Mouse (Mus musculus) mouse embryonic stem cell (cell line): ENCODE results near the gene Fgfr2.

Experiments used
- in situ Hi-C, 2 experiments: fragments of 300-500 bp; cut with MboI; formaldehyde crosslinking; loops; 1 replicate in 1 of 2; 3 replicates in 1 of 2; pipeline ENCODE4 v1.14.3; 2019 to 2020; ENCODE audit warnings: low sequenced_read_pairs in 2 of 2, low pct_unique_long_range_greater_than_20kb in 1 of 2, mixed read lengths in 1 of 2; ENCODE audit not compliant: unreplicated experiment in 1 of 2

Gene Fgfr2

GRCm38 (mm10) chr7:130578607-130579006 is 2544.5 kb downstream of the Fgfr2 start:
- in situ Hi-C loops, result no loop called here

- in situ Hi-C loops, result no loop called here
Measured at GRCm38 (mm10) chr7:130578066-130578465, 2545.1 kb downstream of the Fgfr2 start.

GRCm38 (mm10) chr7:130577388-130578003 is 2545.7 kb downstream of the Fgfr2 start, which contains the start of gene Tacc2:
Gene Tacc2 (plus strand): TSS chr7:130577438.
- in situ Hi-C loops, result no loop called here

- in situ Hi-C loops, result no loop called here
Measured at GRCm38 (mm10) chr7:130576981-130577380, 2546.2 kb downstream of the Fgfr2 start.

GRCm38 (mm10) chr7:130574211-130574991 is 2548.7 kb downstream of the Fgfr2 start:
- in situ Hi-C loops, result no loop called here

GRCm38 (mm10) chr7:130573746-130574145 is 2549.4 kb downstream of the Fgfr2 start:
- in situ Hi-C loops, result no loop called here

- in situ Hi-C loops, result no loop called here
Measured at GRCm38 (mm10) chr7:130572821-130573220, 2550.3 kb downstream of the Fgfr2 start, which contains the start of gene Nsmce4a. Gene Nsmce4a (minus strand): TSS chr7:130573118.

- in situ Hi-C loops, result no loop called here
Measured at GRCm38 (mm10) chr7:130570472-130570871, 2552.7 kb downstream of the Fgfr2 start.

- in situ Hi-C loops, result no loop called here
Measured at GRCm38 (mm10) chr7:130568783-130569436, 2554.2 kb downstream of the Fgfr2 start.

GRCm38 (mm10) chr7:130564596-130564995 is 2558.6 kb downstream of the Fgfr2 start:
- in situ Hi-C loops, result no loop called here

GRCm38 (mm10) chr7:130563880-130564279 is 2559.3 kb downstream of the Fgfr2 start:
- in situ Hi-C loops, result no loop called here

- in situ Hi-C loops, result no loop called here
Measured at GRCm38 (mm10) chr7:130563276-130563675, 2559.9 kb downstream of the Fgfr2 start.

- in situ Hi-C loops, result no loop called here
Measured at GRCm38 (mm10) chr7:130560933-130561332, 2562.2 kb downstream of the Fgfr2 start.

- in situ Hi-C loops, result no loop called here
Measured at GRCm38 (mm10) chr7:130558592-130558991, 2564.6 kb downstream of the Fgfr2 start.

GRCm38 (mm10) chr7:130555597-130555996 is 2567.6 kb downstream of the Fgfr2 start:
- in situ Hi-C loops, result no loop called here

GRCm38 (mm10) chr7:130553321-130553720 is 2569.8 kb downstream of the Fgfr2 start:
- in situ Hi-C loops, result no loop called here

- in situ Hi-C loops, result no loop called here
Measured at GRCm38 (mm10) chr7:130552780-130553179, 2570.4 kb downstream of the Fgfr2 start.

GRCm38 (mm10) chr7:130547635-130548175 is 2575.4 kb downstream of the Fgfr2 start:
- in situ Hi-C loops, result no loop called here
